In the genomic region with DNA sequence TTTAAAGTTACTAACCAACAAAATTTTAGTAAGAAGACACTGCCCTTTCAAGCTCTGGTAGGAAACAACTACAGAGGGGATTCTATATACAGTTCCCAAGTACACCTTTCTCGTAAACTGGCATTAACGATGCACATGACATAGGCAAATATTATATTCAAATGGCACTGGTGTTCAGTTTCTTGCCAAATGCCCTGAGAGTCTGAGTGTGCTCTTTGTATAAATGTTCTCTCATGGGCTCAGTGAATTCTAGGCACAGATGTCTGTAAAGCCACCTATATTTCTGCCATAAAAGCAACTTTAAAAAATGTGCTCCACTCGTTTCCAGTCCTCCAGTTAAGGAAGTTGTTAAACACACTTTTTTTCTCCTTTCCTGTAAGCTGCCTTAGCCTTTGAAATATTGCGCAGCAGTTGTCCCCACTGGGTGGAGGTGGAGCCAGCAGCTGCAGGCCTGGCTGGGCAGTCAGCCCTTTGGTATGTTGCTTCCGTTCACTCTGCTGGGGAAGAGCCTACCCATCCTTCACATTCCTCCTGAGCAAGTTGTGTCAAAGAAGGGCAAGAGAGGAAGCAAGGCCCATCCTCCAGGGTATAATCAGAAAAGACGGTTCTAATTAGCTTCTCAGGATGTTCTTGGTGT, we compare ENCODE assay signal across 10 mouse cellular contexts.
A peak's percentile ranks its signal among the peaks of the same experiment; 100 is the strongest.
DNase-seq lines count a peak whose midpoint lies in the region; ATAC-seq lines count a peak whose summit lies in the region.
"Had no signal": no experiment of that assay in that cellular context is flagged by ENCODE, and none has a peak within 500 bp of the region (broad histone marks: within the 10 kb centered on the region; RNA-seq: fewer than 3 reads in every experiment).

No protein-coding gene starts in this region.

- H3K4me3 ChIP-seq in neural tube, embryonic 15.5 days (replicated peaks), result no peak overlapping the region
- no peak overlapping the region for H3K4me3 ChIP-seq in kidney, embryonic 15.5 days (replicated peaks)
- H3K4me3 ChIP-seq in hindbrain, embryonic 13.5 days, result no peak overlapping the region
- H3K4me3 ChIP-seq: heart, embryonic 15.5 days had no signal

- H3K27ac ChIP-seq in neural tube, embryonic 15.5 days (replicated peaks), result no peak overlapping the region
- H3K27ac ChIP-seq in kidney, embryonic 15.5 days, result peak overlapping the region; percentile 43; the same call in 1 of the 2 replicates
- no peak overlapping the region for H3K27ac ChIP-seq in hindbrain, embryonic 13.5 days
- H3K27ac ChIP-seq: heart, embryonic 15.5 days had no signal

- H3K36me3 ChIP-seq in neural tube, embryonic 15.5 days, result no peaks in the 10 kb centered on the region
- H3K36me3 ChIP-seq in kidney, embryonic 15.5 days, result no peaks in the 10 kb centered on the region
- no peaks in the 10 kb centered on the region for H3K36me3 ChIP-seq in hindbrain, embryonic 13.5 days
- H3K36me3 ChIP-seq: G1E; heart, embryonic 15.5 days had no signal

- ATAC-seq in neural tube, embryonic 15.5 days (ENCODE audit: low FRiP score), result no peak
- ATAC-seq in kidney, embryonic 15.5 days (replicated peaks; ENCODE audit: low FRiP score), result peak; percentile 86
- ATAC-seq in megakaryocyte, adult 5-6 weeks (ENCODE audit: poor library complexity, severe bottlenecking), result peak; percentile 72
- no peak for ATAC-seq in hindbrain, embryonic 13.5 days (ENCODE audit: low FRiP score)

- no peaks in the 10 kb centered on the region for H3K27me3 ChIP-seq in neural tube, embryonic 15.5 days (replicated peaks)
- no peaks in the 10 kb centered on the region for H3K27me3 ChIP-seq in kidney, embryonic 15.5 days
- H3K27me3 ChIP-seq in hindbrain, embryonic 13.5 days, result no peaks in the 10 kb centered on the region
- H3K27me3 ChIP-seq: heart, embryonic 15.5 days had no signal

- no peak overlapping the region for H3K9ac ChIP-seq in neural tube, embryonic 15.5 days (replicated peaks)
- H3K9ac ChIP-seq in kidney, embryonic 15.5 days, result no peak overlapping the region
- H3K9ac ChIP-seq in hindbrain, embryonic 13.5 days, result no peak overlapping the region
- H3K9ac ChIP-seq: heart, embryonic 15.5 days had no signal

- H3K4me2 ChIP-seq in neural tube, embryonic 15.5 days, result no peak overlapping the region
- no peak overlapping the region for H3K4me2 ChIP-seq in kidney, embryonic 15.5 days
- H3K4me2 ChIP-seq in hindbrain, embryonic 13.5 days, result no peak overlapping the region
- H3K4me2 ChIP-seq: heart, embryonic 15.5 days had no signal

- H3K9me3 ChIP-seq in neural tube, embryonic 15.5 days (replicated peaks), result no peaks in the 10 kb centered on the region
- H3K9me3 ChIP-seq in kidney, embryonic 15.5 days (replicated peaks), result no peaks in the 10 kb centered on the region
- H3K9me3 ChIP-seq in hindbrain, embryonic 13.5 days, result no peaks in the 10 kb centered on the region
- H3K9me3 ChIP-seq: heart, embryonic 15.5 days had no signal

- DNase-seq in neural tube, embryonic 10.5 days (ENCODE audit: extremely low spot score, low spot score), result peak; percentile 25
- peak; percentile 38 for DNase-seq in gastrocnemius, postnatal 10 days
- no peak for DNase-seq in layer of hippocampus, adult 8-10 months (ENCODE audit: low spot score in 2 of 2)
- DNase-seq in layer of hippocampus, adult 9-10 months (ENCODE audit: low spot score), result no peak

- 63% methylated on average over 6 of the region's 6 CpGs for WGBS in neural tube, embryonic 15.5 days
- 33% methylated on average over 6 of the region's 6 CpGs for WGBS in kidney, embryonic 15.5 days
- 62% methylated on average over 6 of the region's 6 CpGs for whole genome bisulfite sequencing in hindbrain, embryonic 13.5 days

- 0 out of 2 replicates have a peak, but pooled peaks cover 4% of the 10 kb centered on the region for H3K4me1 ChIP-seq in neural tube, embryonic 15.5 days
- H3K4me1 ChIP-seq in kidney, embryonic 15.5 days, result peaks cover 17% of the 10 kb centered on the region
- no peaks in the 10 kb centered on the region for H3K4me1 ChIP-seq in hindbrain, embryonic 13.5 days (replicated peaks)

Comparison
In these comparisons a context has a peak if more than half of its experiments do, and no peak if none do; other contexts are left out.
1. DNase-seq: peak in neural tube, embryonic 10.5 days (single experiment) and gastrocnemius, postnatal 10 days (single experiment); none in layer of hippocampus, adult 8-10 months (0 of 2) and layer of hippocampus, adult 9-10 months (single experiment).
2. ATAC-seq: peak in kidney, embryonic 15.5 days (single experiment) and megakaryocyte, adult 5-6 weeks (single experiment); none in neural tube, embryonic 15.5 days (single experiment) and hindbrain, embryonic 13.5 days (single experiment).